Mouse (Mus musculus) embryo, embryonic 11.5 days (tissue): ENCODE data around the gene Hdac11.
"Not testable (repeated sequence)": the region's sequence is repeated elsewhere in the genome, so short reads cannot be mapped to it uniquely, and the experiment has no call there.

Experiments
- DNase-seq: peaks from one replicate; pipeline ENCODE4 v3.0.0-alpha.2; 2012; ENCODE audit warnings: low read depth, low spot score

The Hdac11 gene

DNA sequence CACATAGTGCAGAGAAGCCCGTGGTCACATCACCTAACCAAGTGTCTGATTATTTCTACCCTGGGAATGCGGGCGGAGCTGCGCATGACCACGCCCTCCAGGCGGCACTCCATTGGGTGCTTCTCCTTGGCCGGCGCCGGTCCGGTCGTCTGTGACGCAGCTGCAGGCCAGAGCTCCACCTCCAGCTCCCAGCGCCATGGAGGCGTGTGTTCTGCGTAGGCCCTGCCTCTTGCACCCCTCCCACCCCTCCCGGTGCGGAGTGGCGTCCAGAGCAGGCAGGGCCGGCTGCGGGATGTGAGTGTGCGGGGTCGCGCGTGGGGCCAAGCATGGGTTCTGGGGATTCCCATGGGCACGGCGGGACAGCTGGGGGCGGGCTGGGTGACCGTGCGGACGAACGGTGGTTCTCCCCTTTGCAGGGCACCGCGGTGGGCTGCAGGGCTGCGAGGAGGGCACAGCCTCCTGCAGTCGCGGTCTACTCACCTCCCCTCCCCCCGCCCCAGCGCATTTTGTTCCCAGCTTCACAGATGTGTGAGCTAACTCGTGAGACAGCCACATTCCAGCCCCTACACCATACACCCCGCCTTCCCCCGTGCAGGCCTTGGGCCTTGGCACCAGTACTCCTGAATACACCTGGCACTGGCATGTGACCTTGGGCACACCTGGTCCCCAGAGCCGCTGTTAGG lies at the start of gene Hdac11:
Gene Hdac11, plus strand, starts transcription at position 112 of the 683 bp plus-strand sequence.
- peak; percentile 84 for DNase-seq

DNA sequence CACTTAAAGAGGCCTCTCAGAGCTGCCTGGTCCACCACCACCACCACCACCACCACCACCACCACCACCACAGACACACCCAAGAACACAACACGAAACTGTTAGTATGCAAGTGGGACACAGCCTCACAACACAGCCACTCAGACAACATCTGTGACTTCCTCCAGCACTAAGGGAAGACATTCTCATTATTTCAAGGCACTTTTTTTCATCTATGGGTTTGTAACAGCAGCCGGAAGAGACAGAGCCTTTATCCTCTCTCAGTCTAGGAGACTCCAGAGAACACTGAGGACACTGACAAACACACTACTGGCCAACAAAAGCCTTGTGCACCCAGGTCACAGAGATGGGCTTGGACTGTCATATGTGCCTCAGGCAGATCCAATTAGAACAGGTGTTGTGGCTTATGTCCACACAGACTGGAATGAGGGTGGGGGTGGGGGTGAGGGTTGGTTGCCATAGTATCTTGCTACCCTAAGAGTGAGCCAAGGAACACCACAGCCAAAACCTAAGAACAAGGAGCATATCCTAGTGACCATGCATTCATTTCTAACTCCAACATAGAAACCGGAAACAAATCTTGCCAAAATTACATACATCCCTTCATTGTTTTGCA lies 48.1 kb upstream of the Hdac11 start:
- DNase-seq, result no peak

DNA sequence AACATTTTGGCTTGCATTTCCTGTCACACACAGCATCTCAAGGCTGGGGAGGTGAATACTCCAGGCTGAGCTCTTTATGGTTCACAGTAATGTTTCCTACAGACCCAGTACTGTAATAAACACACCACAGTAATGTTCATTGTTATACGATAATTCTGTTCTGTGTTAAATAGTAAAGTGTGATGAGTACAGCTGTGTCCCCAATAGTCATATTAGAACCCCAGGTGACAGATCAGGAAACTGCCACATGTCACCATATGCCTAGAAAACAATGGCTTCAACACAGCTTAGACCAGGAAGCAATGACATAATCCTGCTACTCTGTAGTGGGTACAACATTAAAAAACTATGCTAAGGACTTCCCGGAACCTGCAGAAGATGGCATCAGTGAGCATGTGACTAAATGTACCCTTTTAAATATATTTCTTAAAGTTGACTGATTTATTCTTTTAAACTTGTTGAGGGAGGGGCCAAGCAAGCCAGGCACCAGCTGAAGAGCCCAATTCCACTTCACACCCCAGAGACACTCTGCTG lies 47.5 kb upstream of the Hdac11 start:
- DNase-seq, result no peak

DNA sequence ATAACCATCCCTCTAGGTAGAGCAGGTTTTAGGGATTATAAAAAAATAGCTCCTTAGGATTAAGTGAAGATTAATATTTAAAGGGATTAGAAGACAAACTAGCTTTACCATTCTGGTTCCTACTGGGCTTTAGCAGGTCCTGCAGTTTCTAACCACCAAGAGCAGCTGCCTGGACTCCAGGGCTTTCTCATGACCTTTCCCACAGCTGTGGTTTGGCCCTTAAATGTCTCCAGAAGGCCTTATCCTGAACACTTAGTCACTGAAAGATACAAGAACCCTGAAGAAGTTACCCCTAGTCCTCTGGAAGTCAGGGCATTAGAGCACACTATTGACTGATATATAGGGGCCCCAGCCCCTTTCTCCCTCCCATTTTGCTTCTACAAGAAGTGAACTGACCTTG lies 47.0 kb upstream of the Hdac11 start:
- no peak for DNase-seq

DNA sequence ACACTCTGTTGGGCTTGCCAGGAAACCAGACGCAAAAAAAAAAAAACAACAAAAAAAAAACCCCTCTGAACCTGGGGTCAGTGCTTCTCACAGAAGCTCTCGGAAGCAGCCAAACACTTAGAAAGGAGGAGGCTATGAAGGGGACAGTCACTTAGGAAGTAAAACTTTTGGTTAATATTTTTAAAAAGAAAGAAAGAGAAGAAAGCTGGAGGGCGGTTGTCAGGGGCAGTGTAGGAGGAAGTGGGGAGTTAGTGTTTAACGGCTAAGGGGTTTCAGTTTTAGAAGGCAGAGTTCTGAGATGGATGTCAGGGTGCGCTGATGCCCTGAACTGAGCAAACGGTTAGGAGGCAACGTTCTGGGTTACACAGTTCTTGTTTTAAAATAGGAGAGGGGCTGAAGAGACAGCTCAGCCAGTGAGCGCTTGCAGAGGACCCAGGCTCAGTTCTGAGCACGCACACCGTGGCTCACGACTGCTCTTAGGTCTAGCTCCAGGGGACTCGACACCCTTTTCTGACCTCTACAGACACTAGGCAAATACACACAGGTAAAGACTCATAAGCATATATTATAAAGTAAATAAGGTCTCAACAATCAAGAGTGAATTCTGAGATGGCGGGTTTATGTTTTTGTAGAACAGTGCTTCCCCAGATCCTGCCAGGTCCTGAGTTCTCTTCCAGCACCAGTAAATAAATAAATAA lies 46.0 kb upstream of the Hdac11 start:
- DNase-seq, result no peak

DNA sequence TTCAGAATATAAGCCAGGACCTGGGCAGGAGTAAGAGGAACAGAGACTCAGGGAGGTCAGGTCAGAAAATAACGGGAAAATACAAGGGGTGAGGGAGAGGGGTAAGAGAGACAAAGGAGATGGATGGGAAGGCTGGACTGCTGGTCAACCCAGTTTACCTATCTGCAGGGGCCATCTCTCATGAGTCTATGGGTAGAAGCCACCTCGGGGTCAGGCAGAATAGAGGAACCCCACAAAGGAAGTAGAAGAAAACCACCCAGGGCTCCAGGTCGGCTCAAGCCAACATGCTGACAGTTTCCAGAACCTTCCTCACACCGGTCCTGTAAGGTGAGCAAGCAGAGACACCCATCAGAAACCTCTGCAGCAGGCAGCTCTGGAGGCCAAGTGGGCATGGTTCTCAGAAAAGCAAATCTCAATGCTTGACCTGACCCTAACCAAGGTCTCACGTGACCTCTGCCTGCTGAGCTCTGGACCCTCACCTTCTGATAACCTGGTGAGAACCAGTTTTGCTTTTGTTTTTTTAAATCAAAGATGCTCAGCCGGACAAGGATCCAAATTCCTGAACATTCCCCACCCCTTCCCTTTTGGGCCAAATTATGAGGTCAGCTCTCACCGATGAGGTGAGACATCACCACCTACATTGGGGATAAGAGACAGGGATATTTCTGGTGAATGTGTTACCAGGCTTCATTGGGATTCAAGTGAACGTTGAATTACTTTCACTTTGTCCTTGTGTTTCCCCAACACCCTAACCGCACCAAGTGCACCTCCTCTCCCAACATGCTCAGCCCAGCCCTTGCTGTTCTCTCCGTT lies 45.1 kb upstream of the Hdac11 start:
- DNase-seq, result no peak

DNA sequence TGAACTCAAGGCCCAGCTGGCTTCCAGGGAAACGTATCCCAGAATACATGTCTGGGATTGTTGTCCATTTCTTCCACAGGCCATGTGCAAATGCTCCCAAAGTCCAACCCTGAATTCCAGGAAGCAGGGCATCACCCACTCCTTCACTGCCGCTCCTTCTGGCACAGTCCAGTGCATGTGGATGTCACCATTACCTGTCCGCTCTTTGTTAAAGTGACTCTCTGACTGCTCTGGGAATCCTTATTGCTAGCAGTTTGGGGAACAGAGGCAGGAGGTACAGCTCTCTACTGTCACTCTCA lies 44.6 kb upstream of the Hdac11 start:
- DNase-seq, result no peak

DNA sequence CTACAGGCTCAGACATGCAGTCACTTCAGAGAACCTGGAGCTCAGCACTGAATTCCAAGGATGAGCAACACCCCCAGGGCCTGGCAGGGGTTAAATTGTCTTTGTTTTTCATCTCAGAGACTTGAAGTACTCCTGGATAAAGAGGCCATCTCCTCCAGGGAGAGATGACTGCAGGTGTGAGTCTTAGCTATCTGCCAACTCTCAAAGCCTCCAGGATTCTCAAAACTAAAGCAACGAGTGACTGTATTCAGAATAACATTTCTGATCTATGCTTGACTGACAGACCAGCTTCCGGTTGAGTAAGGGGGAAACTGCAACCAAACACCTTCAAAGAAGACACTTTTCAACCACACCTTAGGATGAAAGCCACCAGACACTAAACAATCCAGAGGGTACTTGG lies 41.7 kb upstream of the Hdac11 start:
- DNase-seq, result no peak

DNA sequence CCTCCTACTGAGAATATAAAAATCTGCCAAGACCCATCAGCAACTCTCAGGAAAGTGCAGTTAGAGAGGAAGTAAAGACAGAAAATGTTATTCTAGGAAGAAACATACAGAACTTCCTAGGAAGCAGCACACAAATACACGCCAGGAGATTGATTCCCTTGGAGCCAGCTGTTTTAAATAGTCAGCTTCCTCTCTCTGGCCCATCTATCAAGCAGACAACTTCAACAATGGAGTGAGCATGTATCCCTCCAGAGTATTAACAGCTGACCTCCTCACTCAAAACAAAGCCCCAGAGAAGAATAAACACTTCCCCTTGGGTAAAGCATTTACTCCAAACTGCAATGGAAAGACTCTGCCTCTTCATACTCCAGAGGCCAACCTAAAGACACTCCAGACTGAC lies 41.3 kb upstream of the Hdac11 start:
- no peak for DNase-seq

DNA sequence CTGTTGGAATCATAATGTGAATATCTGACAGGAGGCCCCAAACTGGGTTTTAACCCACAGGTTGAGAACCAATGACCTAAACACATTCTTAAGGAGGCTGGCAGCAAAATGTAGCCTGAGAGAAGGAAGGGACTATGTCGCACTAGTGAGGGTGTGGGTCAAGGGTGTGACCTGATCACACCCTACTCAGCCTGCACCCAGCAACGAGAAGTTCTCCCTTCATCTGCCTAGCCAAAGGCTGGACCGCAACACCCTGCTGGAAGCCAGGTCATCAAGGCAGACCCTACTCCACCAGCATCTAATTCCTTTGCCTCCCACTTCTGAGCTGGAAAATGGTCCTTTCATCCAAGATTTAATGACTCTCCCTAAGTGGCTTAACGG lies 40.6 kb upstream of the Hdac11 start:
- no peak for DNase-seq

DNA sequence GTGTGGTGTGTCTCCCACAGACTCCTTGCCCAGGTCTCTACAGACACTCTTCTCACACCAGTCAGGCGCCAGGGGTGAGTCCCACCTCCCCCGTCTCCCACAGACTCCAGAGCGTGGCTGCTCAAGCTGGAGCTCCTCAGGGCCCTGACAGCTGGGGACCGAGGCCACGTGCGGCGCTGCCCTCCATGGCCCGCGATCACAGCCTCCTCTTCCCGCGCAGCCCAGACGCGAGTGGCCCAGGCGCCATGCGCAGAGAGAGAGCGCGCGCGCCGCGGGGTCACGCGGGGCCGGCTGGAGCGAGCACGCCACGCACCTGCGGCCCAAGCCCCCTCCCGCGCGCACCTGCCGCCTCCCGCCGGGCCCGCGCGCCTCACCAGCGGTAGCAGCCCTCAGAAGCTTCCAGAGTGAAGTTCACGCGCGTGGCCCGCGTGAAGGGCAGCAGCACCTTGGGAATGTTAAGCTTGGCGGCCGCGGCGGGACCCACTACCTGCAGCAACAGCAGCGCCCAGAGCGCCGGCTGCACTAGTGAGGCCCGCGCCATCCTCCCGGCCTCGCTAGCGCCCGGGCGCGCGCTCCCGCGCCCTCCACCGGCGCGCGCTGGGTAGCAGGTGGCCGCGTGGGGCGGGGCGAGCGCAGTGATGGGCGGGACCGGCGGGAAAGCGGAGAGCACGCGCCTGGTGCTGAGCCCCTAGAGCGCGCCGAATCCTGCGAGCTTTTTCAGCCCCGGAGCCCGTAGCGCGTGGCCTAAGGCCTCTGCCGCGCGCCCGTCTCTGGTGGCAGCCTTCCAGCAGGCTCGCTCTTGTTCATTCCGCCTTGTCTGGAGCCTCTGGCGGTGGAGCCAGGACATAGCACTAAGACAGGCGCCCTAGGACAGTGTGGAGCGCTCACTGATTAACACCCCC lies 40.0 kb upstream of the Hdac11 start, which contains the start of gene Nup210:
Gene Nup210, minus strand, starts transcription at position 586 of the 902 bp plus-strand sequence.
- DNase-seq, result peak; percentile 82

DNA sequence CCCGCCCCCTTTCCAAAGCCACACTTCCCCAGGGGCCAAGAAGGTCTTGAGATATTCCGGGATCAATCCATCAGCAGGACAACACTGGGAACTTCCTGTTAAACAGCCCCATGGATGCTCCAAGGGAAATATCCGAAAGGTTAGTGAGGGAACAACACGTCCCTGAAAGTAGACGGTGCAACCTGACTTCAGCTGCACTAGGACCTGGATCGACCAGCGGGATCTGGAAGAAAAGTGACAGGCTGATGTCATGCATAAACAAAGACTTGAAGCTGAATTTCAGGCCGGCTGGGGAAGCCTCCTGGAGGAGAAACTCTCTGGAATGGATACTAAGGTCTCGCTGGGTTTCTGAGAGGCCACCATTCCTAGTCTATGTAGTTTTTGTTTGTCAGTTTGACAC lies 39.3 kb upstream of the Hdac11 start:
- DNase-seq, result no peak

DNA sequence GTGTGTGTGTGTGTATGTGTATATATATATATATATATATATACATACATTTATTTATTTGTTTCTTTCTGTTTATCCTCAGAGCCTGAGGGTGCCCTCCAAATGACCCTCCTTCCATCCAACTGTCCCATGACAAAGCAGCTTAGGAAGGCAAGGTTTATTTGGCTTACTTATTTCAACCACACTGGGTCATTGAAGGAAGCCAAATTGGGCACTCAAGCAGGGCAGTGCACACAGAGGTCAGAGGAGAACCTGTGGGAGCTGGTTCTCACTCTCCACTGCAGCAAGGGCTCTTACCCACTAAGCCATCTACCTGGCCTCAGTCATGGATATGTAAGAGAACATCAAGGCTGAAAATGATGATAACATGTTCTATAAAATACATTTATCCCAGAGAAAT lies 37.9 kb upstream of the Hdac11 start:
- DNase-seq, result no peak

DNA sequence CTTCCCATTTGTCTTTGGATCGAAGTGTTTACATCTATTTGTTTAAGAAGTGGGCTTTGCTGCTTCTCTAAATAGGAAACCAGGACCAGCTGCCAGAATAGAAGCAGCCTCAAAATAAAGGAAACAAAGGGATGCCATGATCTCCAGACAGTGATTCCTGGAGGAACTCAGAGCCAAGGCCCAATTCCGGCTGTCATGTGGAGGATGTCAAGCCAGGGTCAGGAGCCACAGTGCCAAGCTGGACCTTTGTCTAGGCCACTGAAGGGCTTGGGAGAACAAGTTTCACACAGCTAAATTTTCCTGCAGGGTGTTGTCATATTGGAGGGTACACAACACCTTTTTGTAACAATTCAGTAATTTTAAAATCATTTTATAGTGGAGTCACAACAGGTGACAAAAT lies 36.3 kb upstream of the Hdac11 start:
- DNase-seq, result no peak

DNA sequence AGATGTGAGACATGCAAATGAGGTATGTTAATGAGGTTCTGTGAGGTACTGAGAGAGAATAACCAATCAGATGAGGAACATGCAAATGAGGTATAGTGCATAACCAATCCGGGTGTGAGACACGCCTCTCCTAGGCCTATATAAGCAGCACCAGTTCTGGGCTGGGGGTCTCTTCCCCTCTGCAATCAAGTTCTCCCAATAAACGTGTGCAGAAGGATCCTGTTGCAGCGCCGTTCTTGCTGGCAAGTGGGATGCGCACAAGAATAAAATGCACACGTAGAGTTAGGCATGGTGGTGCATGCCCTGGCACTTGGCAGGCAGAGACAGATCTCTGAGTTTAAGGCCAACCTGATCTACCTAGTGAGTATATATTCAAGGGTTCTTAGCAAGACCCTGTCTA lies 35.4 kb upstream of the Hdac11 start:
- DNase-seq, result not testable (repeated sequence)

DNA sequence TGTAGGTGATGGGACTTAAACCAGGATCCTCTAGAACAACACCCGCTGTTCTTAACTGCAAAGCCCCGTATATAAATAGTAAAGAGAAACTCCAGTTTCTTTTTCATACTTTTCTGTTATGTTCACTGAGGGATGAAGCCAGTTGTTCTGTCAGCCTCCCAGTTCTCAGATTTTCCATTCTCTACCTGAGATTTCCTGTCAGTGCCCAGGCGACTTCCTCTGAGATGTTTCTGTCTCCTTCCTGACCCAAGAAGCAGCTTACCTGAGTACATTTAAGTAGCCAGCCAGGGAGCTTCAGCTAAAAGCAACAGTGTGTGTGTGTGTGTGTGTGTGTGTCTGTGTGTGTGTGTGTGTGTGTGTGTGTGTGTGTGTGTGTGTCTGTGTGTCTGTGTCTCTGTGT lies 33.0 kb upstream of the Hdac11 start:
- DNase-seq, result no peak

DNA sequence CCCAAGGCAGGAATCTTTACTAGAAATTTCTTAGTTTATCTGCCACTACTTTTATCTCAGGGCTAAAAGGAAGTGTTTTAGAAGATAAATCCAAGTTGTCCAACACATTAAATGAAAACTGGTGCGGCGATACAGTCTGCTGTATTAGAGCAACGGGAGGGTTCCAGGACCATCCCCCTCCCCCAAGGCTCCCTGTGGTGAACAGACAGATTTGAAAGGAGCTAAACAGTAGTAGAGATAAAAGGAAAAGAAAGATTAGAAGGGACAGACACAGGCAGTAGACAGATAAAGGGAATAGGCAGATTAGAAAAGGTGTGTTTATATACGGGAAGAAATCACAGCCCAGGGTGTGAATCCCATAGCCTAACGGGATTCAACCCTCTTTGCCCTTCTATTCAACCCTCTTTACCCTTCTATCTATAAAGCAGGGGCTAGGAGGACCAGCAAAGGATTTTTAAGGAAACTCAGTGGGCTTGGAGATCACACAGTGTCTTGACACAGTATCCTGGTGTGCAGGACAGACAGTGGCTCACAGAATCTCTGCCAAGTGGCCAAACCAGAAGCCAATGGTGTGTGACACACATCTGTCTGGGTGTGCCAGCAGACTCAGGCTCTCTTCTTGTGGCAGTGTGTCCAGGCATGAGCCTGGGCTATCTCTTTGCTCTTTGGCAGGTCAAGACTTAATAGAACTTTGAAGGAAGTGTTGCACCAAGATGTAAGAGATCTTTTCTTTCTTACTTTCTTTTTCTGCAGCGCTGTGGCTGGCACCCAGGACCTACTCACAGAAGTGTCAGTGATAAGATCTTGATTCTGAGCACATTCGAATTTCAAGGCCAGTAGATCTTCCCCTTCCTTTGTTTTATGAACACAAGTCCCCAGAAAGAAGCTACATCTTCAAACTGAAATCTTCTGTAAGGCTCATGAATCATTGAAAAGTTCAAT lies 31.9 kb upstream of the Hdac11 start:
- no peak for DNase-seq

DNA sequence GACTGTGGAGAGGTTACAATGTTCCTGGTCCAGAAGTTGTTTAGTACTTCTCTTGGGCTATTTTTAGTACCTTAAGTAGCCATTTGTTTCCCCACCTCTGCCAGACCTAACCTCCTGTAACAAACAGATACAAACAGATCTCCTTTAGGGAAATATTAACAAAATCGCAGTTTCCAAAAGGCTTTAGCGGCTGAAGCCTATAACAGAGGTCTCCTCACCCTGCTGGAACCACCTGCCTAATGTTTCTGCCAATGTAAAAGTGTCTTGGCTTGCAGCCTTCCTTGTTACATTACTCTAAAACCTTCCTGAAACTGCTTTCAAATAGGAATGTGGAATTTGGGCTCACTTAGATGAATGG lies 31.3 kb upstream of the Hdac11 start:
- DNase-seq, result no peak

DNA sequence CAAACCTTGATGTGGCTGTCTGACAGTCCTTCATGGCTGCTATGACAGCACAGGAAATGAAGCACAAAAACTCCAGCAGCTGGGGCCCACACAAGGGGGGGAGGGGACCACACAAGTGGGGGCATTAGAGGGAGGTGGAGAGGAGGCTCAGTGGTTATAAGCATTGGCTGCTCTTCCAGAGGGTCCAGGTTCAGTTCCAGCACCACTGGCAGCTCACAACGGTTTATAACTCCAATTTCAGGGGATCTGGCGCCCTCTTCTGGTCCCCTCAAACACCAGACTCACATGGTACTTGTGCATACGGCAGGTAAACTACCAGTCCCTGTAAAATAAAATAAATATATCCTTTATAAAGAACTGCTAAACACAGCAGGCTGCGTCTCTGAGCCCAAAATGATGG lies 27.5 kb upstream of the Hdac11 start:
- DNase-seq, result no peak

DNA sequence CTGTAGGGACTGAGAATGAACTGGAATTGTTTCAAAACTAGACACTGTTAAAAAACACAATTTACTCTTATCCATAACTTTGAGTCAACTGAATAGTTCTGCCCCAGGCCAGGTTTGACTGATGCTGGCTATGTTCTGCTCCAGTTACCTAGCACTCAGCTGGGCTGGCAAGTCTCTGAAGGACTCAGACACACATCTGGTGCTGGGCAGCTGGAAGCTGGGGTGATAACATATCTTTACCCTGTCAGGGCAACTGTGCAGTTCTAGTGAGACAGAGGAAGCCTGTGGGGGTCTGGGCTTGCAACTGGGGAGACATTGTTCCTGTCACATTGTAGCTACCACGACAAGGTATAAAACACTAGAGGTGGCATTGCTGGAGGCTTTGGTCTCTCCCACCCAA lies 25.6 kb upstream of the Hdac11 start:
- no peak for DNase-seq
